Mouse (Mus musculus) erythroblast, adult 5-6 weeks (primary cell): Measurements from ENCODE around the gene Klf14. TPM values are rescaled to one million over a fixed set of nuclear protein-coding genes. Genes with fewer than 3 reads are reported as not detected.

Source experiments
- total RNA-seq, 2 experiments: library from RNA; stranded (forward) in 1 of 2; stranded (reverse) in 1 of 2; fragments of 150-400 nt in 1 of 2; fragments of 200-764, 138-1000 nt in 1 of 2; gene quantifications; 2 replicates each; pipeline versions ENCODE4 v1.2.3 to v1.2.4; 2015 to 2017; ENCODE audit warnings: low replicate concordance in 2 of 2

Klf14 gene
- total RNA-seq, 2 experiments from 2014 or later, result not detected

Other genes with a start within 250 kb of the Klf14 start
- gene Mest, start 235.5 kb downstream of the Klf14 start, total RNA-seq (2015; ENCODE audit: low replicate concordance), result not detected in 2 replicates
- not detected in 2 replicates for gene Mest, start 235.5 kb downstream of the Klf14 start, total RNA-seq (2017; ENCODE audit: low replicate concordance)
- 5.0 and 7.9 TPM in 2 replicates for gene Copg2, start 62.3 kb downstream of the Klf14 start, total RNA-seq (2015; ENCODE audit: low replicate concordance)
- gene Copg2, start 62.3 kb downstream of the Klf14 start, total RNA-seq (2017; ENCODE audit: low replicate concordance), result 9.5 and 10.6 TPM in 2 replicates
- gene Tsga13, start 43.5 kb downstream of the Klf14 start, total RNA-seq (2015; ENCODE audit: low replicate concordance), result not detected in 2 replicates
- not detected in 2 replicates for gene Tsga13, start 43.5 kb downstream of the Klf14 start, total RNA-seq (2017; ENCODE audit: low replicate concordance)